Mouse (Mus musculus) liver, embryonic 14.5 days (tissue): ENCODE data around the gene Nprl3. TPM values are rescaled to one million over a fixed set of nuclear protein-coding genes. Genes with fewer than 3 reads are reported as not detected.

ENCODE experiments used
- ATAC-seq: fragments of 200-750 bp; cut with Nextera tagmentation; 2 replicates; pipeline ENCODE4 v1.8.0; 2017; ENCODE audit warnings: moderate number of reproducible peaks, mild to moderate bottlenecking, moderate library complexity; ENCODE audit not compliant: insufficient read depth
- DNase-seq, 3 experiments: peaks; one replicate each; pipeline ENCODE4 v3.0.0-alpha.2; 2012 to 2013; ENCODE audit warnings: low read depth in 3 of 3, low spot score in 3 of 3
- H3K27ac ChIP-seq: fragments of 300-500 bp; sonication (generic); 2 replicates; pipeline ENCODE4 v1.5.1; 2014; ENCODE audit warnings: moderate library complexity, mild to moderate bottlenecking, control low read depth, inconsistent platforms
- H3K27me3 ChIP-seq: fragments of 300-500 bp; sonication (generic); 2 replicates; pipeline ENCODE4 v1.6.1; 2014; ENCODE audit warnings: mild to moderate bottlenecking, low read length, moderate library complexity; ENCODE audit not compliant: control insufficient read depth, insufficient read depth
- H3K36me3 ChIP-seq: fragments of 300-500 bp; sonication (generic); replicated peaks from 2 replicates; pipeline ENCODE4 v1.6.1; 2014; ENCODE audit warnings: low read depth; ENCODE audit not compliant: control insufficient read depth, insufficient read depth
- H3K4me1 ChIP-seq, 2 experiments: fragments of 200-500 bp in 1 of 2; fragments of 300-500 bp in 1 of 2; sonication (generic) in 1 of 2; replicated peaks; 2 replicates each; pipeline ENCODE4 v1.6.1; 2012 to 2014; ENCODE audit warnings: antibody characterized with exemption in 1 of 2, inconsistent platforms in 1 of 2, low read length in 1 of 2; ENCODE audit not compliant: control insufficient read depth in 2 of 2, insufficient read depth in 2 of 2
- H3K4me2 ChIP-seq: fragments of 300-500 bp; sonication (generic); 2 replicates; pipeline ENCODE4 v1.6.1; 2014; ENCODE audit warnings: low read depth, mild to moderate bottlenecking, control low read depth, moderate library complexity
- H3K4me3 ChIP-seq, 2 experiments: fragments of 200-500 bp in 1 of 2; fragments of 300-500 bp in 1 of 2; sonication (generic) in 1 of 2; 2 replicates each; pipeline ENCODE4 v1.5.1; 2012 to 2014; ENCODE audit warnings: low read depth in 2 of 2, low read length in 2 of 2, mild to moderate bottlenecking in 2 of 2, control low read depth in 1 of 2, inconsistent platforms in 1 of 2, moderate library complexity in 1 of 2; ENCODE audit not compliant: insufficient read depth in 1 of 2
- H3K9ac ChIP-seq: fragments of 300-500 bp; sonication (generic); replicated peaks from 2 replicates; pipeline ENCODE4 v1.6.1; 2014; ENCODE audit warnings: mild to moderate bottlenecking, control low read depth, moderate library complexity
- H3K9me3 ChIP-seq: fragments of 300-500 bp; sonication (generic); 2 replicates; pipeline ENCODE4 v1.6.1; 2016; ENCODE audit warnings: low read length, mixed read lengths; ENCODE audit not compliant: control insufficient read depth
- CTCF ChIP-seq: IDR thresholded peaks from 2 replicates; pipeline ENCODE4 v1.5.1; 2016; ENCODE audit warnings: antibody characterized with exemption, low read depth, control low read depth
- EP300 ChIP-seq: IDR thresholded peaks from 2 replicates; pipeline ENCODE4 v1.6.1; 2016; ENCODE audit warnings: antibody characterized with exemption, low read depth
- WGBS: fragments of 180-500 bp; shearing (Covaris S2); extraction: QIAGEN DNeasy Blood & Tissue Kit; methylation state at CpG from one replicate; pipeline ENCODE4 v1.1.7; 2014; ENCODE audit not compliant: insufficient replicate concordance; 5-methylcytosine and 5-hydroxymethylcytosine counted together
- polyA plus RNA-seq, 2 experiments: library from polyadenylated mRNA; depleted of rRNA in 1 of 2; stranded (reverse) in 1 of 2; unstranded in 1 of 2; fragments of >200 nt; fragmentation: Nextera tagmentation in 1 of 2; extraction: Ambion mirVana in 1 of 2; gene quantifications; 2 replicates each; pipeline versions ENCODE4 v1.2.1 to v1.2.3; 2012 to 2014

Gene Nprl3
- polyA plus RNA-seq, 2 experiments, result 16.8 to 36.8 TPM

DNA sequence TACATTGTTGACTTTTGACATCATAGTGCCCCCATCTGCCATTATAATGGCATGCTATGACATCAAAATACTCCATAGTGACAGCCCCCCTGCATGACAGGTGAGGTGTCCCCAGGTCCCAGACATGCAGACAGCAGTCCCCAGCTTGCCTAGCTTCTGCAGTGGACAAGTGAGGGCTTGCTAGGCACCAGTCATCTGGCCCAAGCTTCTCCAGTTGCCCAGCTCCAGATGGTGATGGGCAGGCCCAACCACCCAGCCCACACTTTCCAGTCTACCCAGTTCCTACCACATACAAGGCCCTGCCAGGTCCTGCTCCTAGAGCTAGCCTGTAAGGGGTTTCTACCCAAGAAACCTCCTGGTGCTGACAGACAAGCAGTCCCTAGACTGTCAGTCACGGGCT lies 89.0 kb downstream of the Nprl3 start:
- Histone ChIP-seq H3K9ac (no peak overlapping the region), H3K4me3 (no peak overlapping the region), H3K9me3 (no peaks in the 10 kb centered on the region), H3K4me2 (no peak overlapping the region), H3K36me3 (no peaks in the 10 kb centered on the region), H3K4me1 (no peaks in the 10 kb centered on the region), H3K27ac (no peak overlapping the region), H3K27me3 (no peaks in the 10 kb centered on the region)
- 53% methylated on average over 1 of the region's 1 CpGs for WGBS
- ATAC-seq, result no peak
- no peak for DNase-seq
- no peak for TF ChIP-seq CTCF
- no peak for TF ChIP-seq EP300

Other genes starting within 250 kb of the Nprl3 start
- 0.11 and 0.16 TPM in 2 replicates for gene Il9r, start 67.4 kb downstream of the Nprl3 start, polyA plus RNA-seq (2012; rRNA removed)
- gene Il9r, start 67.4 kb downstream of the Nprl3 start, polyA plus RNA-seq (2014; fragmentation: Nextera tagmentation; extraction: Ambion mirVana), result 0.08 and 0.18 TPM in 2 replicates
- 56.8 and 67.9 TPM in 2 replicates for gene Snrnp25, start 62.3 kb downstream of the Nprl3 start, polyA plus RNA-seq (2012; rRNA removed)
- 93.1 and 111 TPM in 2 replicates for gene Snrnp25, start 62.3 kb downstream of the Nprl3 start, polyA plus RNA-seq (2014; fragmentation: Nextera tagmentation; extraction: Ambion mirVana)
- gene Rhbdf1, start 45.4 kb downstream of the Nprl3 start, polyA plus RNA-seq (2012; rRNA removed), result 5.8 and 6.2 TPM in 2 replicates
- gene Rhbdf1, start 45.4 kb downstream of the Nprl3 start, polyA plus RNA-seq (2014; fragmentation: Nextera tagmentation; extraction: Ambion mirVana), result 3.0 and 4.4 TPM in 2 replicates
- 8.1 and 9.9 TPM in 2 replicates for gene Mpg, start 41.2 kb downstream of the Nprl3 start, polyA plus RNA-seq (2012; rRNA removed)
- 17.0 and 18.1 TPM in 2 replicates for gene Mpg, start 41.2 kb downstream of the Nprl3 start, polyA plus RNA-seq (2014; fragmentation: Nextera tagmentation; extraction: Ambion mirVana)
- 32.1 and 38.8 TPM in 2 replicates for gene Hba-x, start 8.7 kb upstream of the Nprl3 start, polyA plus RNA-seq (2012; rRNA removed)
- gene Hba-x, start 8.7 kb upstream of the Nprl3 start, polyA plus RNA-seq (2014; fragmentation: Nextera tagmentation; extraction: Ambion mirVana), result 74.9 and 85.3 TPM in 2 replicates
- 26,041 and 60,430 TPM in 2 replicates for gene Hba-a1, start 15.8 kb upstream of the Nprl3 start, polyA plus RNA-seq (2012; rRNA removed)
- gene Hba-a1, start 15.8 kb upstream of the Nprl3 start, polyA plus RNA-seq (2014; fragmentation: Nextera tagmentation; extraction: Ambion mirVana), result 70,707 and 74,513 TPM in 2 replicates
- 127 and 156 TPM in 2 replicates for gene Hbq1b, start 19.3 kb upstream of the Nprl3 start, polyA plus RNA-seq (2012; rRNA removed)
- 157 and 161 TPM in 2 replicates for gene Hbq1b, start 19.3 kb upstream of the Nprl3 start, polyA plus RNA-seq (2014; fragmentation: Nextera tagmentation; extraction: Ambion mirVana)
- 214,511 and 362,158 TPM in 2 replicates for gene Hba-a2, start 28.8 kb upstream of the Nprl3 start, polyA plus RNA-seq (2012; rRNA removed)
- 162,484 and 169,597 TPM in 2 replicates for gene Hba-a2, start 28.8 kb upstream of the Nprl3 start, polyA plus RNA-seq (2014; fragmentation: Nextera tagmentation; extraction: Ambion mirVana)
- gene Hbq1a, start 32.4 kb upstream of the Nprl3 start, polyA plus RNA-seq (2012; rRNA removed), result 7.8 and 9.1 TPM in 2 replicates
- gene Hbq1a, start 32.4 kb upstream of the Nprl3 start, polyA plus RNA-seq (2014; fragmentation: Nextera tagmentation; extraction: Ambion mirVana), result 7.9 TPM in 2 replicates
- gene Sh3pxd2b, start 80.1 kb upstream of the Nprl3 start, polyA plus RNA-seq (2012; rRNA removed), result 0.75 and 0.83 TPM in 2 replicates
- 0.56 and 0.89 TPM in 2 replicates for gene Sh3pxd2b, start 80.1 kb upstream of the Nprl3 start, polyA plus RNA-seq (2014; fragmentation: Nextera tagmentation; extraction: Ambion mirVana)
- gene Ubtd2, start 187.7 kb upstream of the Nprl3 start, polyA plus RNA-seq (2012; rRNA removed), result 1.8 and 3.2 TPM in 2 replicates
- gene Ubtd2, start 187.7 kb upstream of the Nprl3 start, polyA plus RNA-seq (2014; fragmentation: Nextera tagmentation; extraction: Ambion mirVana), result 2.8 and 4.4 TPM in 2 replicates